ENCODE assay signal across 1 mouse cellular context in the genomic region with DNA sequence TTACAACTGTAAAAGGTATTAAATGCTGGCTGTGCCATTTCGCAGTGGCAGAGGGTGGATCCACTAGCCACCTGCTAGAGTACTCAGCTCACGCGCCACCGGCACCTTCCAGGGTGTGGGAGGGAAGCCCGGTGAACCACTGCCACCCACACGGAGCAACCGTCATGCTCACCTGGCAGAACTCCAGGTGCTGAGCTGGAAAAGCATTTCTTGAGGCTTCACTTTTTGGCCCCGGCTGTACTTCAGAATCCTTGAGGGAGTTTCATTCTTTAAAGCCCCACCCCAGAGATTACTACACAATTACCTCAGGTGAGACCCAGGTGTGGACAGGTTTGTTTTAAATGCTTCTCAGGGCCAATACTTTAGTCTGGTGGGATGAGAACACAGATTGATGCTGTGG.
A peak's percentile ranks its signal among the peaks of the same experiment; 100 is the strongest.
TF ChIP-seq lines count a peak whose summit lies in the region.

No protein-coding gene starts in this region.

TF ChIP-seq in MEL, 35 proteins besides CTCF, POLR2A, EP300 and RAD21:
- TF ChIP-seq RCOR1 (IDR thresholded peaks at IDR 0.05; ENCODE audit: low read depth, low read length) = no peak
- TF ChIP-seq ZNF384 (IDR thresholded peaks at IDR 0.05; ENCODE audit: low read depth, low read length) = no peak
- TF ChIP-seq MAX (IDR thresholded peaks at IDR 0.05; ENCODE audit: low read length) = 0 out of 2 replicates have a peak, but pooled peaks have one; percentile 43
- TF ChIP-seq TCF12 (IDR thresholded peaks at IDR 0.05; ENCODE audit: low read depth, low read length) = peak; percentile 33; the same call in 1 of the 2 replicates
- TF ChIP-seq MAFK (IDR thresholded peaks at IDR 0.05; ENCODE audit: borderline replicate concordance, low read depth, low read length) = no peak
- TF ChIP-seq ETS1 (IDR thresholded peaks at IDR 0.05; ENCODE audit: low read depth, low read length) = peak; percentile 46
- TF ChIP-seq MYC (IDR thresholded peaks at IDR 0.05; ENCODE audit: low read depth, low read length) = no peak
- no peak for TF ChIP-seq BHLHE40 (IDR thresholded peaks at IDR 0.05; ENCODE audit: borderline replicate concordance, low read depth, low read length)
- TF ChIP-seq MEF2A (IDR thresholded peaks at IDR 0.05; ENCODE audit: extremely low read depth, insufficient replicate concordance, low read depth, low read length, poor library complexity, severe bottlenecking) = no peak
